Mouse (Mus musculus) liver, embryonic 15.5 days (tissue): ENCODE measurements around the gene Lmx1b. TPM values are rescaled to one million over a fixed set of nuclear protein-coding genes. Genes with fewer than 3 reads are reported as not detected.
A peak's percentile ranks its signal among the peaks of the same experiment; 100 is the strongest.

Source experiments
- ATAC-seq: fragments of 200-750 bp; cut with Nextera tagmentation; 2 replicates; pipeline ENCODE4 v1.8.0; 2017; ENCODE audit warnings: moderate number of reproducible peaks, mild to moderate bottlenecking, moderate library complexity; ENCODE audit not compliant: insufficient read depth
- H3K27ac ChIP-seq: fragments of 300-500 bp; sonication (generic); replicated peaks from 2 replicates; pipeline ENCODE4 v1.5.1; 2015; ENCODE audit warnings: mild to moderate bottlenecking, inconsistent platforms
- H3K27me3 ChIP-seq: fragments of 300-500 bp; sonication (generic); 2 replicates; pipeline ENCODE4 v1.6.1; 2015; ENCODE audit warnings: mild to moderate bottlenecking, inconsistent platforms
- H3K36me3 ChIP-seq: fragments of 300-500 bp; sonication (generic); replicated peaks from 2 replicates; pipeline ENCODE4 v1.6.1; 2015; ENCODE audit warnings: moderate library complexity, mild to moderate bottlenecking, inconsistent platforms
- H3K4me1 ChIP-seq: fragments of 300-500 bp; sonication (generic); replicated peaks from 2 replicates; pipeline ENCODE4 v1.6.1; 2015; ENCODE audit warnings: inconsistent platforms
- H3K4me2 ChIP-seq: fragments of 300-500 bp; sonication (generic); 2 replicates; pipeline ENCODE4 v1.6.1; 2015; ENCODE audit warnings: moderate library complexity, mild to moderate bottlenecking, inconsistent platforms
- H3K4me3 ChIP-seq: fragments of 300-500 bp; sonication (generic); replicated peaks from 2 replicates; pipeline ENCODE4 v1.5.1; 2015; ENCODE audit warnings: mild to moderate bottlenecking, inconsistent platforms
- H3K9ac ChIP-seq: fragments of 300-500 bp; sonication (generic); 2 replicates; pipeline ENCODE4 v1.6.1; 2015; ENCODE audit warnings: moderate library complexity, mild to moderate bottlenecking, inconsistent platforms
- H3K9me3 ChIP-seq: fragments of 300-500 bp; sonication (generic); replicated peaks from 2 replicates; pipeline ENCODE4 v1.6.1; 2016; ENCODE audit warnings: inconsistent platforms
- WGBS: fragments of 180-500 bp; shearing (Covaris S2); methylation state at CpG from one replicate; pipeline ENCODE4 v1.1.7; 2015; ENCODE audit warnings: mixed read lengths; ENCODE audit not compliant: insufficient replicate concordance; 5-methylcytosine and 5-hydroxymethylcytosine counted together
- polyA plus RNA-seq: library from polyadenylated mRNA; unstranded; fragments of >200 nt; fragmentation: Nextera tagmentation; extraction: Ambion mirVana; gene quantifications from 2 replicates; pipeline ENCODE4 v1.2.1, GENCODE M21; 2015

Lmx1b gene
- polyA plus RNA-seq, result not detected in 2 replicates

GRCm38 (mm10) chr2:33640171-33640721, at the start of gene Lmx1b:
Lmx1b (minus strand) TSS chr2:33640511.
- H3K27me3 ChIP-seq, result peaks cover 100% of the 10 kb centered on the region
- WGBS, result 3% methylated on average over 53 of the region's 53 CpGs
- peaks cover 2% of the 10 kb centered on the region; the same call in 1 of the 2 replicates for H3K4me1 ChIP-seq
- no peak for ATAC-seq
- H3K9ac ChIP-seq, result no peak within 1 kb of the TSS
- peak within 1 kb of the TSS; percentile 61 for H3K4me2 ChIP-seq
- no peaks in the 10 kb centered on the region for H3K9me3 ChIP-seq
- H3K27ac ChIP-seq, result no peak within 1 kb of the TSS
- H3K36me3 ChIP-seq, result no peaks in the 10 kb centered on the region
- peak within 1 kb of the TSS; percentile 42 for H3K4me3 ChIP-seq

- Histone ChIP-seq H3K9me3 (no peaks in the 10 kb centered on the region), H3K9ac (no peak overlapping the region), H3K4me1 (no peaks in the 10 kb centered on the region), H3K27me3 (peaks cover 19% of the 10 kb centered on the region), H3K4me3 (no peak overlapping the region), H3K27ac (no peak overlapping the region), H3K36me3 (no peaks in the 10 kb centered on the region), H3K4me2 (no peak overlapping the region)
- 16% methylated on average over 9 of the region's 9 CpGs for WGBS
- no peak for ATAC-seq
Observed at GRCm38 (mm10) chr2:33689880-33690462, 49.7 kb upstream of the Lmx1b start.

- no peak overlapping the region for H3K4me2 ChIP-seq
- peaks cover 19% of the 10 kb centered on the region for H3K27me3 ChIP-seq
- WGBS, result 31% methylated on average over 23 of the region's 23 CpGs
- ATAC-seq, result no peak
- H3K4me3 ChIP-seq, result no peak overlapping the region
- H3K9me3 ChIP-seq, result no peaks in the 10 kb centered on the region
- no peak overlapping the region for H3K27ac ChIP-seq
- no peaks in the 10 kb centered on the region for H3K4me1 ChIP-seq
- H3K9ac ChIP-seq, result no peak overlapping the region
- no peaks in the 10 kb centered on the region for H3K36me3 ChIP-seq
Observed at GRCm38 (mm10) chr2:33689155-33689879, 49.0 kb upstream of the Lmx1b start.

- H3K4me3 ChIP-seq, result no peak overlapping the region
Observed at GRCm38 (mm10) chr2:33683594-33683993, 43.3 kb upstream of the Lmx1b start.

GRCm38 (mm10) chr2:33683095-33683494, 42.8 kb upstream of the Lmx1b start:
- WGBS, result 45% methylated on average over 6 of the region's 6 CpGs
- no peak overlapping the region for H3K4me2 ChIP-seq
- H3K36me3 ChIP-seq, result no peaks in the 10 kb centered on the region
- no peaks in the 10 kb centered on the region for H3K4me1 ChIP-seq
- H3K27ac ChIP-seq, result no peak overlapping the region
- H3K4me3 ChIP-seq, result no peak overlapping the region
- no peaks in the 10 kb centered on the region for H3K9me3 ChIP-seq
- H3K9ac ChIP-seq, result no peak overlapping the region
- no peak for ATAC-seq
- peaks cover 6% of the 10 kb centered on the region; the same call in 1 of the 2 replicates for H3K27me3 ChIP-seq

More at GRCm38 (mm10) chr2:33683594-33683993, 43.3 kb upstream of the Lmx1b start:
- 55% methylated on average over 4 of the region's 4 CpGs for WGBS
- Histone ChIP-seq H3K4me1 (no peaks in the 10 kb centered on the region), H3K4me2 (no peak overlapping the region), H3K9me3 (no peaks in the 10 kb centered on the region), H3K9ac (no peak overlapping the region), H3K36me3 (no peaks in the 10 kb centered on the region), H3K27ac (no peak overlapping the region), H3K27me3 (peaks cover 11% of the 10 kb centered on the region)
- ATAC-seq, result no peak

GRCm38 (mm10) chr2:33682219-33682618, 41.9 kb upstream of the Lmx1b start:
- H3K4me2 ChIP-seq, result no peak overlapping the region
- 11% methylated on average over 4 of the region's 4 CpGs for WGBS
- no peak overlapping the region for H3K4me3 ChIP-seq
- ATAC-seq, result no peak
- no peaks in the 10 kb centered on the region for H3K4me1 ChIP-seq
- no peaks in the 10 kb centered on the region for H3K36me3 ChIP-seq
- no peaks in the 10 kb centered on the region for H3K9me3 ChIP-seq
- no peak overlapping the region for H3K27ac ChIP-seq
- peaks cover 6% of the 10 kb centered on the region; the same call in 1 of the 2 replicates for H3K27me3 ChIP-seq
- no peak overlapping the region for H3K9ac ChIP-seq

GRCm38 (mm10) chr2:33678950-33679654, 38.8 kb upstream of the Lmx1b start:
- Histone ChIP-seq H3K9me3 (no peaks in the 10 kb centered on the region), H3K27ac (no peak overlapping the region), H3K9ac (no peak overlapping the region), H3K36me3 (no peaks in the 10 kb centered on the region), H3K4me1 (no peaks in the 10 kb centered on the region), H3K27me3 (peaks cover 6% of the 10 kb centered on the region; the same call in 1 of the 2 replicates), H3K4me3 (no peak overlapping the region), H3K4me2 (no peak overlapping the region)
- WGBS, result 70% methylated on average over 12 of the region's 12 CpGs
- ATAC-seq, result no peak

- Histone ChIP-seq H3K4me3 (no peak overlapping the region), H3K27me3 (no peaks in the 10 kb centered on the region; the same call in 1 of the 2 replicates), H3K9me3 (no peaks in the 10 kb centered on the region), H3K36me3 (no peaks in the 10 kb centered on the region), H3K9ac (no peak overlapping the region), H3K27ac (no peak overlapping the region), H3K4me2 (no peak overlapping the region), H3K4me1 (0 out of 2 replicates have a peak, but pooled peaks cover 3% of the 10 kb centered on the region)
- WGBS, result 61% methylated on average over 10 of the region's 10 CpGs
- no peak for ATAC-seq
Observed at GRCm38 (mm10) chr2:33672701-33673472, 32.6 kb upstream of the Lmx1b start.

- no peak for ATAC-seq
- Histone ChIP-seq H3K36me3 (no peaks in the 10 kb centered on the region), H3K9ac (no peak overlapping the region), H3K27me3 (peaks cover 6% of the 10 kb centered on the region; the same call in 1 of the 2 replicates), H3K9me3 (no peaks in the 10 kb centered on the region), H3K4me3 (no peak overlapping the region), H3K4me2 (no peak overlapping the region), H3K4me1 (0 out of 2 replicates have a peak, but pooled peaks cover 10% of the 10 kb centered on the region), H3K27ac (no peak overlapping the region)
- 54% methylated on average over 6 of the region's 6 CpGs for WGBS
Observed at GRCm38 (mm10) chr2:33668741-33669140, 28.4 kb upstream of the Lmx1b start.

GRCm38 (mm10) chr2:33666388-33666945, 26.2 kb upstream of the Lmx1b start:
- no peak overlapping the region for H3K27ac ChIP-seq
- no peak overlapping the region for H3K9ac ChIP-seq
- H3K36me3 ChIP-seq, result no peaks in the 10 kb centered on the region
- no peaks in the 10 kb centered on the region for H3K9me3 ChIP-seq
- no peak overlapping the region for H3K4me2 ChIP-seq
- no peak for ATAC-seq
- 0 out of 2 replicates have a peak, but pooled peaks cover 10% of the 10 kb centered on the region for H3K4me1 ChIP-seq
- 47% methylated on average over 11 of the region's 11 CpGs for whole genome bisulfite sequencing
- peaks cover 6% of the 10 kb centered on the region; the same call in 1 of the 2 replicates for H3K27me3 ChIP-seq
- H3K4me3 ChIP-seq, result no peak overlapping the region
